Mouse (Mus musculus): ENCODE measurements at regions not wholly inside any gene's neighbourhood (a gene's known extent, or its start where the extent isn't known, plus 50 kb on each side); places are given as distances from the start of the nearest gene placed in this dataset.
"Not testable (repeated sequence)": the region's sequence is repeated elsewhere in the genome, so short reads cannot be mapped to it uniquely, and the experiment has no call there.

DNA sequence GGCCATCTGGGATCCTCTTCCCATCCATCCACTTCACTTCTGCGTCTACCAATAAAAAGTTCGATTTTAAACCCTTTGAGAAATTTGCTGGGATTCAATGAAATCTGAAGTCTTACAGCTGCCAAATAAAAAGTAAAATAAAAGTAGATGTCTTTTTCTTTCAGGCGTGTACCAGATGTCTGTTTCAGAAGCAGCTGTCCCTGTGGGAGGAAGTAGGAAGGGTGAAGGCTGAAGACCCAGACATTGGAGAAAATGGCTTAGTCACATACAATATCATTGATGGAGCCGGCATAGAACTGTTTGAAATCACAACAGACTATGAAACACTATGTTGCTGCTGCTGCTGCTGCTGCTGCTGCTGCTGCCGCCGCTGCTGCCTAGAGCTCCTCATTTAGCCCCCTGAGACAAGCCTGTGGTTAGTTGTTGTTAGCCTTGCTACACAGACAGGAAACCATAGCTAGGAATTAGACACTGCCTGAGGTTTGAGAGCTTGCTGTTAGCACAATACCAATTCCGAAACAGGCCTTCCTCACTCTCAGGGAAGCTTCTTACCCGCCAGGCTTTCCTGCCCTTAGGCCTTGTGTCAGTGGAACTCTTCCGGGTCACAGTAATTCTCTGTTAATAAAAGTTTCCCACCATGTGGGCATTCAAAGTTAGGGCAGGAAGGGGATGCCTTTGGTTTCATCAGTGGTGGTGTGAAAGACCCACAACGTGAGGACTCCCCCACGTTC is 211.5 kb downstream of the Gm15319 start:
- H3K4me3 ChIP-seq (ENCODE audit: low read depth, low read length); ATAC-seq (replicated peaks; ENCODE audit: low FRiP score); H3K36me3 ChIP-seq (ENCODE audit: control insufficient read depth, insufficient read depth, low read length); H3K27me3 ChIP-seq (replicated peaks; ENCODE audit: control insufficient read depth, insufficient read depth, low read length); H3K9me3 ChIP-seq (ENCODE audit: control insufficient read depth, low read length); DNase-seq (ENCODE audit: low spot score); H3K27ac ChIP-seq (ENCODE audit: low read depth, low read length); H3K4me1 ChIP-seq (replicated peaks; ENCODE audit: control insufficient read depth, insufficient read depth, low read length); H3K9ac ChIP-seq (ENCODE audit: low read depth, low read length); H3K4me2 ChIP-seq: not testable (repeated sequence)
- WGBS: 88% methylated on average over 6 of the region's 11 CpGs

DNA sequence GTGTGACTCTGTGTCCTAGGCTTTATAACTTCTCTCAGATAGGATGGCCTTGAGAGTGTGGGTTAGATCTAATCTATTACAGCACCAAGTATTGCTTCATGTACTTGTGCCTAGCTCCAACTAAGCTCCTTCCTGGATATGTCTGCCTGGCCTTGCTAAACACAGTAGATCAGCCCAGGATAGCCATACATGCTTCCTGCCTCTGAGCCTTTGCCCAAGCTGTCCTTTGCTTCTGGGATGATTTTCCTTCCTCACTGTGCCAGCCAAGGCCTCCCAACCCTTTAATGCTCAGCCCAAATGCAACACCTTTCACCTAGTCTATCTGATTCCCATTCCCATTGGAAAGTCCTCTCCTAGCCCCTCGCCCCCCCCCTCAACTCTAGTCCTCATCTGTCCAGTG is 208.9 kb downstream of the Gm15319 start:
- H3K36me3 ChIP-seq (ENCODE audit: control insufficient read depth, insufficient read depth, low read length); H3K4me2 ChIP-seq; H3K4me1 ChIP-seq (replicated peaks; ENCODE audit: control insufficient read depth, insufficient read depth, low read length); H3K4me3 ChIP-seq (ENCODE audit: low read depth, low read length); H3K27ac ChIP-seq (ENCODE audit: low read depth, low read length); H3K9ac ChIP-seq (ENCODE audit: low read depth, low read length); DNase-seq (ENCODE audit: low spot score); ATAC-seq (replicated peaks; ENCODE audit: low FRiP score); H3K9me3 ChIP-seq (ENCODE audit: control insufficient read depth, low read length); H3K27me3 ChIP-seq (replicated peaks; ENCODE audit: control insufficient read depth, insufficient read depth, low read length): not testable (repeated sequence)
- 100% methylated on average over 1 of the region's 1 CpGs for WGBS

Measured in liver, embryonic 11.5 days (tissue).